Mouse (Mus musculus) heart, embryonic 11.5 days (tissue): ENCODE data around the gene Prkg2. TPM values are rescaled to one million over a fixed set of nuclear protein-coding genes. Genes with fewer than 3 reads are reported as not detected.

Source experiments
- ATAC-seq: fragments of 200-750 bp; cut with Nextera tagmentation; replicated peaks from 2 replicates; pipeline ENCODE4 v1.8.0; 2017; ENCODE audit warnings: moderate library complexity; ENCODE audit not compliant: insufficient number of reproducible peaks, low FRiP score, low TSS enrichment
- H3K27ac ChIP-seq: fragments of 300-500 bp; sonication (generic); 2 replicates; pipeline ENCODE4 v1.5.1; 2014; ENCODE audit warnings: mild to moderate bottlenecking, low read depth, low read length
- H3K27me3 ChIP-seq: fragments of 300-500 bp; sonication (generic); 2 replicates; pipeline ENCODE4 v1.6.1; 2014; ENCODE audit warnings: mild to moderate bottlenecking, low read length, mixed read lengths; ENCODE audit not compliant: control insufficient read depth, insufficient read depth
- H3K36me3 ChIP-seq: fragments of 300-500 bp; sonication (generic); 2 replicates; pipeline ENCODE4 v1.6.1; 2014; ENCODE audit warnings: mild to moderate bottlenecking, low read length, moderate library complexity, mixed read lengths; ENCODE audit not compliant: control insufficient read depth, insufficient read depth
- H3K4me1 ChIP-seq: fragments of 300-500 bp; sonication (generic); 2 replicates; pipeline ENCODE4 v1.6.1; 2014; ENCODE audit warnings: low read length; ENCODE audit not compliant: control insufficient read depth, insufficient read depth
- H3K4me2 ChIP-seq: fragments of 300-500 bp; sonication (generic); 2 replicates; pipeline ENCODE4 v1.6.1; 2014; ENCODE audit warnings: mild to moderate bottlenecking, moderate library complexity
- H3K4me3 ChIP-seq: fragments of 300-500 bp; sonication (generic); 2 replicates; pipeline ENCODE4 v1.5.1; 2014; ENCODE audit warnings: low read depth, low read length
- H3K9ac ChIP-seq: fragments of 300-500 bp; sonication (generic); 2 replicates; pipeline ENCODE4 v1.6.1; 2014; ENCODE audit warnings: mild to moderate bottlenecking, low read depth, low read length, moderate library complexity
- H3K9me3 ChIP-seq: fragments of 300-500 bp; sonication (generic); replicated peaks from 2 replicates; pipeline ENCODE4 v1.6.1; 2016; ENCODE audit warnings: low read length; ENCODE audit not compliant: control insufficient read depth
- WGBS: fragments of 180-500 bp; shearing (Covaris S2); extraction: QIAGEN DNeasy Blood & Tissue Kit; methylation state at CpG from one replicate; pipeline ENCODE4 v1.1.7; 2014; ENCODE audit not compliant: insufficient replicate concordance; 5-methylcytosine and 5-hydroxymethylcytosine counted together
- polyA plus RNA-seq: library from polyadenylated mRNA; unstranded; fragments of >200 nt; fragmentation: Nextera tagmentation; extraction: Ambion mirVana; gene quantifications from 2 replicates; pipeline ENCODE4 v1.2.1, GENCODE M21; 2014

The Prkg2 gene
- polyA plus RNA-seq, 1 experiment from 2014 or later = 0.54 TPM

DNA sequence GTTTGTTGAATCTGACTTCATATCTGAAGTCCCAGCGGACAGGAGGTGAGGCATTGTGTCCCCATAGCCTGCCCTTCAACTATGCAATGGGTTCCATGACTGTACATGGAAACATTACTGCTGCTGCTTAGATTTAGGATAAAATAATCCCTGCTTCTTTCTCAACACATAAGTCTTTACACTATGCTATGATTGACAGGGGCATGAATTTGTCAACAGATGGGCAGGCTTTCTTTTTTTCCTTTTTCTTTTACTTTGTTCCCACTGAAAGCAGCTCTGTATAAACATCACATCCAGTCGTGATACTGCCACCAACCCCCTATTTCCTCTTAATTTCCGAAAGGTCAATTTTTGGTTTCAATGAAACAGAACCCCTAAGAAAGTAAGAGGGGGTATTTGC lies 50.0 kb downstream of the Prkg2 start:
- H3K36me3 ChIP-seq = no peaks in the 10 kb centered on the region
- no peaks in the 10 kb centered on the region for H3K4me1 ChIP-seq
- no peak overlapping the region for H3K4me3 ChIP-seq
- H3K27me3 ChIP-seq = no peaks in the 10 kb centered on the region
- H3K9me3 ChIP-seq = no peaks in the 10 kb centered on the region
- ATAC-seq = no peak
- 62% methylated on average over 3 of the region's 3 CpGs for WGBS
- H3K27ac ChIP-seq = no peak overlapping the region
- no peak overlapping the region for H3K9ac ChIP-seq
- H3K4me2 ChIP-seq = no peak overlapping the region

DNA sequence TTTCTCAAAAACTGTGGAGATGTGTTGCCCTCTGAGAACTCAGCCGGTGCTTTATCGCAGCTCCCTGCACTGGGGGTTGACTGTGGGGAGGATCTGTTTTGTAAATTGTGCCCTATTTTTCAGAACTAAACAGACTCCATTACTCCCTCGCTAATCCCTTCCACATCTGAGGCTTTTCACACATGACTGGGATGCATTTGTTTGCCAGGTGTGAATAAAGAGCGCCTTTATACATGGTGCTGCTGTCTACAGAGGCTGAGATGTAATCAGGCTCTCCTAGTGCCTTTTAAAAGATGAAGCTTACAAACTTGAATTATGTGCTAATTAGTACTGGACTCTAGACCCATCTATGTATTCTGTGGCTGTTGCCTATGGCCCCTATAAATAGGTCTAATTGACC lies 50.7 kb downstream of the Prkg2 start:
- Histone ChIP-seq H3K27me3 (no peaks in the 10 kb centered on the region), H3K4me1 (no peaks in the 10 kb centered on the region), H3K27ac (no peak overlapping the region), H3K9ac (no peak overlapping the region), H3K4me3 (no peak overlapping the region), H3K36me3 (no peaks in the 10 kb centered on the region), H3K9me3 (no peaks in the 10 kb centered on the region), H3K4me2 (no peak overlapping the region)
- 40% methylated on average over 4 of the region's 4 CpGs for WGBS
- no peak for ATAC-seq

DNA sequence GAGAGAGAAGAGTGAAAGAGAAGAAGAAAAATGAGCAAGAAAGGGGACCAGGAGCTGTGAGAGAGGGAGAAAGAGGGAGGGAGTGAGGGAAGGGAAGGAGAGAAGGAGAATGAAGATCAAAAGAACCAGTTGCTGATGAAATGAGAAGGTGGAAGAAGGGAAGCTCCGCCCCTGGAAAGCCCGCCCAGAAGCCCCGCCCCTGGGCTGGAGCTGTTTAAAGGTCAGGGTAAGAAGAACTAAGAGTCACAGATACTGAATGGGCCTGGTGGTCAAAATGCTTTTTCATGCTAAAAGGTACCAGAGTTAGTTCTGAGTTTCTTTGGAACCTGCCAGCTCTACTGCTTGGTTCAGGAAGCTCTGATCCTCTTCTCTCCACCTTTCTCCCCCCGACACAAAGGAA lies 51.1 kb downstream of the Prkg2 start:
- no peaks in the 10 kb centered on the region for H3K36me3 ChIP-seq
- ATAC-seq = no peak

DNA sequence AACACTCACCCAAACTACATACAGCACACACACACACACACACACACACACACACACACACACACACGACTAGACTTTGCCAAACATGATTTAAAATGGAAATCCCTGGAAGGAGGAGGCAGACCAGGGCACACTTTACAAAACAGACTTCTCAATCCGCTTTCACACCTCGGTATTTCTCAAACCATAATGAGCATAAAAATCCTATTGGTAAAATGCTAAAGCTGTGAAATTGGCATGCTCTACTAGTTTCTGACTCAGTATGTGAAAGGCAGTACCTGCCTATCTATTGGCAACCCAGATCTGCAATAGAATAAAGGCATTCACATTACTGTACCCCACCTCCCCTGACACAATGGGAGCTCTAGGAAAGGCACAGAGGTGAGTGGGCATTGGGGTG lies 52.1 kb downstream of the Prkg2 start:
- Histone ChIP-seq H3K27me3 (no peaks in the 10 kb centered on the region), H3K36me3 (no peaks in the 10 kb centered on the region), H3K9me3 (no peaks in the 10 kb centered on the region), H3K4me2 (no peak overlapping the region), H3K4me1 (no peaks in the 10 kb centered on the region), H3K9ac (no peak overlapping the region), H3K27ac (no peak overlapping the region), H3K4me3 (no peak overlapping the region)
- WGBS = 82% methylated on average over 3 of the region's 3 CpGs
- no peak for ATAC-seq

More for the DNA sequence above, 51.1 kb downstream of the Prkg2 start:
- Histone ChIP-seq H3K4me3 (no peak overlapping the region), H3K4me2 (no peak overlapping the region), H3K9me3 (no peaks in the 10 kb centered on the region), H3K4me1 (no peaks in the 10 kb centered on the region), H3K27ac (no peak overlapping the region), H3K27me3 (no peaks in the 10 kb centered on the region), H3K9ac (no peak overlapping the region)
- WGBS = 16% methylated on average over 4 of the region's 4 CpGs

DNA sequence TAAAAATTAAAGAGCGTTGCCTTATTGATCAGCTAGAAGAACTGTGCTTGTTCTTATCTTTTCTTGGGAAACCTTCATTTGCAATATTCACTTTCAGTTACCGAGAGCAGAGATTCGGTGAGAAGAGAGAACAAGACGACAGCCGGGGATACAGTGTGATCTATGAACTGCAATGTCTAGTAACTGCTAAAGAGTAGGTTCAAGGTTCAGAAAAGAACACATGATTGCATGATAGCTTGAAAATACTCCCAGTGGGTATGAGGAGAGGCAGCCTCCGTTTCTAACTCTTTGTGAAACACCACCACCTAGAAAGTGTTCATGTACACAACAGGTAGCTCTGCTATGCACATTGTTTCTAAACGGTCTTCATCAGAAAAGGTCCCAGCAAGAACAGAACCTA lies 55.8 kb downstream of the Prkg2 start:
- no peak overlapping the region for H3K4me2 ChIP-seq
- 77% methylated on average over 7 of the region's 7 CpGs for WGBS
- H3K9ac ChIP-seq = no peak overlapping the region
- no peaks in the 10 kb centered on the region for H3K36me3 ChIP-seq
- no peaks in the 10 kb centered on the region for H3K9me3 ChIP-seq
- no peak for ATAC-seq
- H3K4me3 ChIP-seq = no peak overlapping the region
- no peaks in the 10 kb centered on the region for H3K4me1 ChIP-seq
- H3K27ac ChIP-seq = no peak overlapping the region
- no peaks in the 10 kb centered on the region for H3K27me3 ChIP-seq

DNA sequence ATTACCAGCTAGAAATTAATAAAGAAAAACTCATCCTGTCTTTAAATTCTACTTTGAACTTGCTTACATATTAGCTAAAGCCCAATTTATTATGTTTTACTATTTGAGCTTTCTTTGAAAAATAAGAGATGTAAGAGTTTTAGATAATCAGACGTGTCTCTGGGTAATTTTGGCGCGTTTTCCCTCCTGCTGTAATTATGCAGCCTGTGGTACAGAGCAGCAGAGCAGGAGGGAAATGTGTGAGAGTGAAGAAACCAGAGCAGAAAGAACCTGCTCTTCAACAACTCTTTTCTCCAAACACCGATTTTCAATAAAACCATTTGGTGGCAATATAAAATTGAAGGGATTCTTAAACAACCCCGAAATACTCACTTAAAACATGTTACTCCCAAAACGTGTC lies 58.8 kb downstream of the Prkg2 start:
- 81% methylated on average over 6 of the region's 6 CpGs for WGBS

DNA sequence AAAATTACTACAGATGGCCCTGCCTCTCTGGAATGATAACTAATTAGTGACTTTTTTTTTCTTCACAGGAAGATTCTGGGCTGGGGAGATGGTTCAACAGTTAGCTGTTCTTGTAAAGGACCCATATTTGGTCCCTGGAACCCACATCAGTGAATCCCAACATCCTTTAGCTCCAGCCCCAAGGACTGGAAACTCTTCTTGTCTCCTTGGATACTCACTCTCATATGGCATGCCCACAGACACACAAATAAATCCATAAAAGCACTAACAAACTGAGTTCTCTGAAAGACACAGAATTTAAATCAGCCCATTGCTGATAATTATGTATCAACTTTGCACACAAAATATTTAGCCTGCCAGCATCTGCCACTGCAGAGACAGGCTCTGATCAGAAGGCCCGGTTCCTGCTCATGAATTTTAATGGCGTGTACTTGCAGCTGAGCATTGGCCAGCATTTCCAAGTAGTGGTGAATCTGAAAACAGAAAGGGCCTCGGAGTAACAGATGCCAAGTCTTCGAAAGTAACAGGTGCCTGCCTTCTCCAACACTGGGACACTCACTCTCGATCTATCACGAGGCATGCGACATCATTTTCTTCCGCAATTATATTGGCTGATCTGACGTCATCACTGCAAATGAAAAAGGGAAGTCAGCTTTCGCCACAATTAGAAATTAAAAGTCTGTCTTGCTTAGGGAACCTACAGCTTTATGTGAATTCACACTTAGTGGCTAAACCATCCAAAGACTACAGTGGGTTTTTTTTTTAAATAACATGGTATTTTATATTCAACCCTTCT lies 61.1 kb downstream of the Prkg2 start:
- Histone ChIP-seq H3K9ac (no peak overlapping the region), H3K27me3 (no peaks in the 10 kb centered on the region), H3K9me3 (no peaks in the 10 kb centered on the region), H3K4me1 (no peaks in the 10 kb centered on the region), H3K4me3 (no peak overlapping the region), H3K36me3 (no peaks in the 10 kb centered on the region), H3K4me2 (no peak overlapping the region), H3K27ac (no peak overlapping the region)
- no peak for ATAC-seq
- 84% methylated on average over 10 of the region's 10 CpGs for WGBS

More for the DNA sequence above, 58.8 kb downstream of the Prkg2 start:
- Histone ChIP-seq H3K36me3 (no peaks in the 10 kb centered on the region), H3K9ac (no peak overlapping the region), H3K9me3 (no peaks in the 10 kb centered on the region), H3K27me3 (no peaks in the 10 kb centered on the region), H3K4me3 (no peak overlapping the region), H3K4me2 (no peak overlapping the region), H3K27ac (no peak overlapping the region), H3K4me1 (no peaks in the 10 kb centered on the region)
- ATAC-seq = no peak

DNA sequence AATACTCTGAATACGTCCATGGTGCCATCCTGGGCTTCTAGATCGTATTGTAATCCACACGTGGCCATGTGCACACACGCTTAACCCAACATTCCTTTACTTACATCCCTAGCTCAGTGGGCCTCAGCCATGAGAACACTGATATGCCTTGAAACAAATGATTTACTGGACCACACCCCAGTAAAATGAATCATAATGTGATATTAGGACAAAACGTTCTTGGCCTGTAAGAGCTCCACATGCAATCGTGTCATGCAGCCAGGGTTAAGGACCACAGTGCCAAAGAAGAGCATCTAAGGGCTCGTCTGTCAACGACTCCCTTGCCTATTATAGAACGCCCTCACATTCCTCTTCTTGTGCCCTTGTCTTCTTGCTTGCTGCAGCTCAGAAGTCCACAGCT lies 70.5 kb downstream of the Prkg2 start:
- 66% methylated on average over 9 of the region's 9 CpGs for WGBS
- Histone ChIP-seq H3K4me1 (no peaks in the 10 kb centered on the region), H3K4me2 (no peak overlapping the region), H3K27me3 (no peaks in the 10 kb centered on the region), H3K9me3 (no peaks in the 10 kb centered on the region), H3K4me3 (no peak overlapping the region), H3K9ac (no peak overlapping the region), H3K27ac (no peak overlapping the region), H3K36me3 (no peaks in the 10 kb centered on the region)
- no peak for ATAC-seq

DNA sequence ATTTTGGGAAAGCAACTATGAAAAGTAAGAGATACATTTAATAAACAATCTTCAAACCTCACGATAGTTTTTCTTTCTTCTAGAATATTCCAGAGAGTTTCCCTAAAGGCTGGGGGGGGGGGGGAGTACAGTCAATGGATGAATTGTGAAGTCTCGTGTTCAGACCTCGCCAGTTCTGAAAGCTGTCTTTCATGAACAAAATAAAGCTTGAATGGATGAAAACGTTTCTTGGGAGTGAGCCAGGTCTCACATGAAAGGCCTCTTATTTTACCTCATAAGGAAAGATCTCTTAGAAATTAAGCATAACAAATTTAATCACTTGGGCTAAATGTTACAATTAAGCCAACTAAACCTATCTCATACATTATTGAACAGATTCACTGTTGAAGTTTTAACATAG lies 72.0 kb downstream of the Prkg2 start:
- no peak overlapping the region for H3K4me2 ChIP-seq
- no peak overlapping the region for H3K9ac ChIP-seq
- H3K27me3 ChIP-seq = no peaks in the 10 kb centered on the region
- no peaks in the 10 kb centered on the region for H3K36me3 ChIP-seq
- no peaks in the 10 kb centered on the region for H3K4me1 ChIP-seq
- H3K4me3 ChIP-seq = no peak overlapping the region
- no peak for ATAC-seq
- H3K9me3 ChIP-seq = no peaks in the 10 kb centered on the region
- 55% methylated on average over 4 of the region's 4 CpGs for WGBS
- no peak overlapping the region for H3K27ac ChIP-seq
